Mouse (Mus musculus) inflammation-experienced regulatory T-cells, adult 6 months (primary cell): ENCODE results near the gene Rcan1. TPM values are rescaled to one million over a fixed set of nuclear protein-coding genes. Genes with fewer than 3 reads are reported as not detected.
"Not testable (repeated sequence)": the region's sequence is repeated elsewhere in the genome, so short reads cannot be mapped to it uniquely, and the experiment has no call there.

Source experiments
- ATAC-seq: one replicate; pipeline ENCODE4 v1.8.0; 2017
- polyA plus RNA-seq, 3 experiments: library from polyadenylated mRNA; unstranded; fragments of 100-300 nt; shearing (Covaris generic); gene quantifications; one replicate each; pipeline ENCODE4 v1.2.1; 2017

Rcan1 gene
- polyA plus RNA-seq, 3 experiments from 2014 or later: 1.8 to 3.3 (median 1.9) TPM

DNA sequence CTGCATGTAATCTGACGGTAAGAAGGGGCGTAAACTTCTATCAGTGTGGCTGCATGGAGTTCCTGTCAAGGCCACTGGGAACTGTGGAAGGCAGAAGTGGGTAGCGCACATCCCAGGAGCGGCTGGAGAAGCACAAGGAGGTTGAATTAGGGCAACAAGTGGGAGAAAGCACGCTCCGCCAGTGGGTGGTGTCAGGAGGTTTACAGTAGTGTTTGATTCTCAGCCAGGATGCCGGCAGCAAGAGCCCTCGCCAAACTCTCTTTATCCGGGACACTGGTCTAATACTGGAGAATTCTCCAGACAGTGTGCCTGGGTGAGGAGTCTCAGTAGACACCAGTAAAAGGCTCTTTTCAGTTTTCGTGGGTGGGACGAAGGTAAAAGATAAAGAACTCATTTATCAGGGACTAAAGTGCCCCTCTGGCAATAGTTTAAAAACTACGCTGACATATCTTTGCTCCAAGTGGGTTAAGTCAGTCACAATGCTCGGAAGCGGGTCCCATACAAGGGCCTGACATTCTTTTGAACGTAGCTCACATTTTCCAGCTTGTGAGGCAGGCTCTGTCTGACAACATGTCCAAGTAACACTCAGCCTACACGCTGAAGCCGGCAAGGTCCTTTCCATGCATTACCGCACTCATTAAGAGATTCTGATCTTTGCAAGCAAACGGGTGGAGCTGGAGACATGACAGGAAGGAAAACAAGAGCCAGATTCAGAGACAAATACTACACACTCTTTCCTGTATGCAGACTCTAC is 42.3 kb downstream of the Rcan1 start:
- ATAC-seq: no peak

DNA sequence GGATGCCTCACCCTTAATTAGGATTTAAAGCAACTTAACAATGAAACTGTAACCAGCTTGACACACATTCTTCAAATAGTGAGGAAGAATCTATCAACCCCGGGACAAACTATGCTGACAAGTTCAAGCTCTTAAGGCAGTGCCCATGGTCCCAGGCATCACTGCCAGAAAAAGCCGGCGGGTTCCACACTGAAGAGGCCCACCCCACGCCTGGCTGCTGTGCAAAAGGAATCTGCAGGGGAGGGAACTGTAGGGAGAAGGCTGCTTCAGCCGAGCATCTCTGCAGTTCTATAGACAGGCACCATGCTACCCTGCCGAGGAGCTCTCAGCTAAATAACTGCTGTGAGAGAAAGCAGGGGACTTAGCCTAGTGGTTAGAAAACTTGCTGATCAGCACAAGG is 44.0 kb downstream of the Rcan1 start:
- ATAC-seq: no peak

DNA sequence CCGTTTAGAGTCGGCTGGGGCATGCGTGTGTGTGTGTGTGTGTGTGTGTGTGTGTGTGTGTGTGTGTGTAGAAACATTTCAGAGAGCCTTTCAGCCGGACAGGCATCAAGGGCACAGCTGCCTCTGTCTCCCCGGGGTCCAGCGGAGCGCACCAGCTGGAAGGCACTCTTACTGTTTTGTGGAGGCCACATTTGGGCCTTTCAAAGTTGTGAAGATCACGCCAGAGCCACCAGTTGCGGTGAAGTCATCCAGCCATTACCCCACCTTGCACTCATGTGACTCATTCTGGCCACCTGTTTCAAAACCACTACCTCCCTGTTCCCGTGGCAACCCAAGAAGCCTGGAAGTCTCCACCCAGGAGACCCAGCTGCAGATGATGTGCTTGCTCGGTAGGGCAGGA is 44.8 kb downstream of the Rcan1 start:
- no peak for ATAC-seq

DNA sequence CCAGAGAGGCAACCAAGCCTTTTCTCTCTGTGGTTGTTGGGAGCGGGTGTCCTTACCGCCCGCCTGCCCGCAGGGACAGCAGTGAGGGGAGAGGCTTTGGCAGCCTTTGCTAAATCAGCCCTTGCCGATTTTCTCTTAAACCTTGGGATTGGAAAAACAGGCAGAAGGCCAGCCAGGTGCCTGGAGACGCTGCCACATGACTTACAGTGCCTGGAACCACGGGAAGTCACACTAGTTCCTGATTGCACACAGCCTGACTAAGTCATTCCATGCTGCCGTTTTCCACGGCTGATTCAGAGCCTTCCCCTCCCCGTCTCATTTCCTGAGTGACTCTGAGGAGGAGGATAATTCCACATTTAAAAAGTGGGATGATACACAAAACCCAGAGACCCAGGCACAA is 47.3 kb downstream of the Rcan1 start:
- ATAC-seq: no peak

DNA sequence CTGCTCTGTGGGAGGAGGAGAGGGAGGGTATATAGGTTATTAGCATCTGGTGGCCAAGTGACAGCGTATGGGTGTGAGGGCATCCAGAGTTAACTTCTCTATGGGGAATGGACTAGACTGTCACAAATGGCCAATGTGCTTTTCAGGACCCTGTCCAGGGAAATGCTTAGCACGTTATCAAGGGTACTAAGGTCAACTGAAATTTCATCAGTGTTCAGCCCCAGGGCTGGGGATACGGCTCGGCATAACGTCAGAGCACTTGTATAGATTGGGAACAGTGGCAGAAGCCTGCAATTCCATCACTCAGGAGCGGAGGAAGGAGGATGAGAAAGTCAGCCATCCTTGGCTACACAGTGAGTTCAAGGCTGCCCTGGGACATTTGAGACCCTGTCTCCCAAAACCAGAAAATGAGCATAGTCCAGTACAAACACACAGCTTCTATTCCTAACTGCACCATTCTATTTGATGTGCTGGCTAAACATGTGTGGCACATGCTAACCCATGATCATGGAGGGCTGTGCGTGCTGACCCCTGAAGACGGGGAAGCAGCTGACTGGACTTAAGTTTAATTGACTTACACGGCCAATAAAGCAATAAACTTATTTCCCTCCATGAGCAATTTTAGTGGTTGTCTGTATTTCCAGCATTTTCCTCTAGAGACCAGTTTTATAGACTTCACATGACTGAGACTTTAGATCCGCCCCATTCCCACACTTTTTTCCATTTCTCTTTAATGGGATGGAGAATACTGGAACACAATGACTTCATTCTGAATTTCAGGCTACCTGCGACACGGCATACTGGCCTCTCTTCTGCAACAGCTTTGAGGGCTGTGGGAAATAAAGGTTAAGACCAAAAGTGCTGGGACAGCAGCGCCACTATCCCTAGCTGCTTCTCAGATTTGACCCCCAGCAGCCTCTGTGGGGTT is 48.0 kb downstream of the Rcan1 start:
- ATAC-seq: no peak

DNA sequence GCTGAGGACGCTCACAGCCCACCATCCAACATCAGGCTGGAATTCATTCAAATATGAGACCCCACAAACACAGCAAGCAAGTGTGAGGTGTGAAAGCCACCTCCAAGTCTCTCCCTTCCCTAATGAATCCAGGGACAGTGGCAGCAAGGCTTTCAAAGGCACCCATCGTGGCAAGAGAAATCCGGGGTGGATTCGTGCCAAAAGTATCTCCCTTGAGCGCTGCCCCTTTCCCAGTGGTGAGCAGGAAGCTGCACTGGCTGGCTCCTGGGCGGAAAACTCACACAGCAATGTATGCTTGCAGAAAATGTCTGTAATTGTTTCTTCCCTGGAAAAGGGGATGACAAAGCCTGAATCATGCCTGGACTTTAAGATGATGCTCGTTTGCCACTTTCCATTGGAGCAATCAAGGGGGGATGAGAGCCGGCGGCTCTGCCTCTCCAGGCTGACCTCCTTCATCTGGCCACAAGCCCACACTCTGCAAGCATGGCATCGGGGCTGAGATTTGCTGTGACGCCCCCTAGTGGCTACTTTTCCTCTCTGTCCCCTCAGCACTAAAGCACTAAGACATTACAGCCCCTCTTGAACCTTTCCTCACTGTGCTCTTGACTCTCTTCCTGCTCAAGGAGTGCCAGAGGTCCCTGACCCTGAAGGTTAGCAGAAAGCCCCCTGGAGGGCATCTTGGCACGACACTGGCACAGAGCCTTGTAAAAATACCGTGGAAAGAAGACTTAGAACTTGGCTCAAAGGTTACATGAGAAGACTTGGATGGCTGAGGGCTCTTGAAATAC is 49.3 kb downstream of the Rcan1 start:
- ATAC-seq: no peak

DNA sequence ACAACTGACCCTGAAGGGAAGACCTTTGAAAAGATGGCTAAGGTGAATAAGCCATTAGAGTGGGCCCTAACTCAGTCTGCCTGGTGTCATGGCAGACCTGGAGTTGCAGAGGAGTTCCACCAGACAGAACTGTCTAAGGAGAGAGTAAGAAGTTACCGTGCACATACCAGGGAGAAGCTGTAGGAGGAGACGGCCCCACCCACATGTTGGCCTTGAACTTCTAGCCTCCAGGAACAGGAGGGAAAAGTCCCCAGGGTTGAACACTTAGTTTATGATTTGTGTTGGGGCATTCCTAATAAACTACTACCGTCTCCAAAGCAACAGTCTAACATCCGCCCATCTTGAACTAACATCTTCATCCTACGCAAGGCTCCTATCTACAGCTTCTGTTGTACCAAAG is 50.0 kb downstream of the Rcan1 start:
- no peak for ATAC-seq

DNA sequence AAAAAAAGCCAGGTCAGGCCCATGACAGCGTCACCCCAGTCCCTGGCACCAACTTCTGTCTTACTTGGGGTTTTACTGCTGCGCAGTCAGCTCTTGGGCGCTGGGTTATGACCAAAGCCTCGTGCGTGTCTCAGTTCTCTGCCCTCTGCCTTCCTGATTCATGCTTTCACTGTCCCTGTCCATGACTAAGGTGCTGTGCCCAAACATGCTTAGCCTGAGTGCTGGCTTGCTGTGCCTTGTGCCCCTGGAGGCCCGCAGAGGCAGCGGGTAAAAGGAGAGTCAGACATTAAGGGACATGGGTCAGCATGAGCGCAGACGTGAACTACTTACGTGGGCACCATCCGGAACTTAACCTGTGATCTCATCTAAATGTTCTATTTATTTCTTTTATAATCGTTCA is 51.6 kb downstream of the Rcan1 start:
- ATAC-seq: no peak

DNA sequence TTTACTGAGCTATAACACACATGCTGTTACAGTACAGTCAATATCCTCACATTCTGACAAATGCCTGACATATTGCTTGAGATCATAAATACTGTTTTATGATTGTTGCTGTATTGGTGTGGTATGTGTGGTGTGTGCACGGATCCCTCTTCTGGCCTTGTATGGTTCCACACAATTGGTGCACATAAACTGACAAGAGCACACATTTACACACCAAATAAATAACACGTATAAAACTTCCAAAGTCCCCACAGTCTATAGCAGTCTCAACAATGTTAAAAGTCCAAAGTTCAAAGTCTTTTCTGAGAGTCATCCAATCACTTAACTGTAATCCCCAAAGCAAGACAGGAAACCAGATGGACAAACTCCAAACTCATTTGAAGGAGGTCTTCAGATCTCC is 53.4 kb downstream of the Rcan1 start:
- ATAC-seq: no peak

DNA sequence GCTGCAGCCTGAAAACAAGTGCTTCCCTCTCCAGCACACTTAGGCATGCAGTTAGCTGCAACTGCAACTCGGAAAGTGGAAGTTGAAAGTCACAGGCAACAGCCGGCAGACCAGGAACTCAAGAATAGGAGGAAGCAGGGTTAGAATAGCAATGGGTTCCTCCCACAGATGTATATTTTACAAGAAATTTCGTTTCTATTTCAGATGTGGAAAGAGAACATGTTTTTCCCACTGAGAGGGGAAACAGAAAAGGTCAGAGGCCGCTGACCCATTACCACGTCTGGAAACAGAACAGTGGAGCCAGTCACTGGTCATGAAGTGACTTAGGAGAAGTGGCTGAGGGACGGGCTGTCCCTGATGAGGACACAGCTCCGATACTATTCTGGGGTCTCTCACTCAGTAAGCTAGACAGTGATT is 55.0 kb downstream of the Rcan1 start:
- ATAC-seq: no peak

DNA sequence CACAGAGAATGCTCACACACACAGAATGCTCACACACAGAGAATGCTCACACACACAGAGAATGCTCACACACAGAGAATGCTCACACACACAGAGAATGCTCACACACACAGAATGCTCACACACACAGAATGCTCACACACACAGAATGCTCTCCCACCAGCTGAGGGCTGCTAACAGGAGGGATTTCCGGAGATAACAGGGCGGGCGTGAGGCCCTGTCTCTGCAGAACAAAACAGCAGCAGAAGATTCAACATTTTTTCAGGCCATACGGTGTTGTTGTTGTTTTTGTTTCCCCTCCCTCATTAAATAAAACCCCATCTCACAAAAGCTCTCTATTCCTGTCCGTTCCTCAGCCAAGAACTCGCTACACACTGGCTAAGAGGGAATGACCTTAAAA is 55.6 kb downstream of the Rcan1 start:
- ATAC-seq: not testable (repeated sequence)

DNA sequence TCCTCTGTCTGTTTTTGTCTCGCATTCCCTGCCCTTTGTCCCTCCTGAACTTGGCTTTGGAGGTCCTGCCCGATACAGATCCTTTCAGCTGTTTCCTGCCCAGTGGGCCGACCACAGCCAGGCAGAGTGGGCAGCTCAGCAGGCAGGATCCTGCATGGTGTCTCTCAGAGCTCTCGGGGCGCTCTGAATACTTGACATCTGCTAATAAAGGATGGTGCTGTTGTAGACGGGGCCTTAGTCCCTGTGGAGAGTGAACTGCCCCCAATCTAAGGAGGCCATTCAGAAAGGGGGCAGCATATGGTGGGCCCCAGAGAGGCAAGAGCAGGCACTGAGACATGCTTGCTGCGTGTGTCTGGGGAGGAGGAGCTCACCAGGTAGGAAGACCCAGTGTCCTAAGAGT is 57.8 kb downstream of the Rcan1 start:
- no peak for ATAC-seq

DNA sequence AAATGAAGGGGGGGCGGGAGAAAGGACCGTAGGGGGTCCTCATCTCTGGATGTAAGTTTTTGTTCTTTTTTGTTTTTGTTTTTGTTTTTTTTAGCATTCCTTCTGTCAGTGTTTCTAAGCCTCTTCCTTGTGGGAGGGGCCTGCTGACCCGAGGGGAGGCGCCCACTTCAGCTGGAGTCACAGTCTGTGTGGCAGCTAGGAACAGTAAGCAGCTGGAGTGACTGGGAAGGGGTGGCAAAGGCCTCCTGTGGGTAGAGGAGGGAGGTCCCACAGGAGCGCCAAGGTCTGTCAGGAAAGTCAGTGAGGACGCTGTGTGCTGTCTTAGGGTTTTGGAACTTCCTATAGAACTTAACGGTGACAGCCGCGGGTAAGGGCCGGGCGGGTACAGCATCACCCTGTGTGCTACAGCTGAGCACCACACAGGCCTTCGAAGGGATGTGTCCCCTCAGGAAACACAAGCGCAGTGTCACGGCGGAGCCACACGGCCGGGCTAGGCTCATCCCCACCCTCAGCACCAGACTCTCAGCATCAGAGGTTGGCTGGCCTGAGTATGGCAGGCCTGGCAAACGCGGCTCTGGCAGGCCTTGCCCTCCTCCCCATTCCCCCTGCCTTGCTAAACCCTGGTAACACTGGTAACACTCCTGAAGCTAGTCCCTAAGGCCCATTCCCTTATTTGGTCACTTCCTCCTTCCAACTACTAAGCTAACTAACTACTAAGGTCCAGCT is 58.5 kb downstream of the Rcan1 start:
- ATAC-seq: no peak

DNA sequence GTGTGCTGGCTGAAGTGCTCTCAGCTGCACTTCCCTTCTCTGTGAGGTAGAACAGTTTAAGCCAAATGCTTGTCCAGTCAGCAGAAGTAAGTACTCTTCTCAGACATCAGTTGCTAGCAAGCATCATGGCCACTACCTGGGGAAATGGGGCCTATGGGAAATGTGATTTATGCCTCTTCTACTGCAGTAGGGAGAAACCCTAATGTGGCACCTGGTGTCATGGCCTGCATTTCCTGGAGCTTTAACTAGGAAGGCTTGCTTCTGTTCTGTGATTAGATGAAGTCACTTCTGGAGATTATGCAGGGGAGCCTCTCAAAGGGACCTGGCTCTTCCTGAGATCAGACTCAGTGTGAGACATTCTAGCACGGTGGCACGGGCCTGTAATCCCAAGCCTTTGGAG is 60.3 kb downstream of the Rcan1 start:
- no peak for ATAC-seq

DNA sequence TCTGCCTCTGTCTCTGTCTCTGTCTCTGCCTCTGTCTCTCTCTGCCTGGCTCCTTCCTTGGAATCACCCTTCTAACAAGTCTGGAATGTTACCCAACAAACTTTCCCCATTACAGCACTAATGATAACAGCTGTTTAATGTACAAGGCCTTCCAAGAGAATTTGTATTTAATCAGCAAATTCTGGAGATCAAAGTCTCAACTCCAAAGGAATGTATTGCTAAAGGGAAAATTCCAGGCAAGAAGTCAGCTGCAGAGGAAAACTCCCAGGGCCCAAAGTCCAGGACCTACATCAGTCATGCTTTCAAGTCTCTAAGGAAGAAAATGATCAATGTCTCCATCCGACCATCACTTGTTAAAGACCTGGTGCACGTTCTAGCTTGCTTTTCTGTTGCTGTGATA is 62.8 kb downstream of the Rcan1 start:
- no peak for ATAC-seq

DNA sequence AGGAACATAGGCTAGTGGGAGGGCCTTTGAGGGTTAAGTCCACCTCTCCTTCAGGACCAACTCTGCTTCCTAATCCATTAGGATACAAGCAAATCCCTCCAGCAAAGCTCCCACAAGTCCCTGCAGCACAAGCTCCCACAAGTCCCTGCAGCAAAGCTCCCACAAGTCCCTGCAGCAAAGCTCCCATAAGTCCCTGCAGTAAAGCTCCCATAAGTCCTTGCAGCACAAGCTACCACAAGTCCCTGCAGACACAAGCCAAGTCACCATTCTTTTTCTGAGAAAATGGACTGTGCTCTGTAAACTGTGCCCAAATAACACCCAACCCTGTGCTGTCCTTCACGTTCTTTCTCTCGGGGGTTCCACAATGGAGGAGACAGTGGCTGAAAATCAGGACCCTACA is 66.5 kb downstream of the Rcan1 start:
- ATAC-seq: no peak

DNA sequence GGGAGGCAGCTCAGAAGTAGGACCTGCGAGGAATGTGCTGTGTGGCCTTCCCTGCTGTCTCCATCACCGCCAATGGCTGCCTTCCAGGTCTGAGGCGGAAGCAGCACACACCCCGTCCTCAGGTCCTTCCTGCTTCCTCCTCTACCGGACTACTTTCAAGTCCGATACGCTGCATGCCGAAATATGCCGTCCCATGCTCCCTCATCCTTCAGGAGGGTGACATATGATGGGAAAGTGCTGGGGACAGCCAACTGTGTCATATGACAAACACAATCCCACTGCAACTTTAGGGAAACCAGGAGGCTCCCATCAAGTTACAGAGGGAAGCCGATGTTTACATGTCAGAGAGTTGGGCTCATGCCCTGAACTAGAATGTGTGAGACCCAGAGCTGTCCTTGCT is 67.6 kb downstream of the Rcan1 start:
- no peak for ATAC-seq

DNA sequence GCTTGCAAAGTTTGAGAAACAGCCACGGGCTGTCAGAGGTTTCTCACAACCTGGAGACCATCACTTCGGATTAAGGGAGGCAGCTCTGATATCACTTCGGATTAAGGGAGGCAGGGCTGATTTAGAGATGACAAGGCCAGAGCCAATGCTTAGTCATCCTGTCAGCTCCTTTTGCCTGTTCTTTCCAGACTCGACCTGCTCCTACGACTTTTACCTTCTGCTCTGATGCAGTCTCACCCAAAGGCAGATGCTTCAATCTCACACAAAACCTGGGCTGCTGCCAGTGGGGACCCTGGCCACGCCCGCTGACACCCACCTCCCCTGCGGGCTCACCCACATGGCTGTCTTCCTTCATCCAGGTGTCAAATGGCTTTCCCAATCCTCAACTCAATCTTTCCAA is 68.5 kb downstream of the Rcan1 start:
- no peak for ATAC-seq

DNA sequence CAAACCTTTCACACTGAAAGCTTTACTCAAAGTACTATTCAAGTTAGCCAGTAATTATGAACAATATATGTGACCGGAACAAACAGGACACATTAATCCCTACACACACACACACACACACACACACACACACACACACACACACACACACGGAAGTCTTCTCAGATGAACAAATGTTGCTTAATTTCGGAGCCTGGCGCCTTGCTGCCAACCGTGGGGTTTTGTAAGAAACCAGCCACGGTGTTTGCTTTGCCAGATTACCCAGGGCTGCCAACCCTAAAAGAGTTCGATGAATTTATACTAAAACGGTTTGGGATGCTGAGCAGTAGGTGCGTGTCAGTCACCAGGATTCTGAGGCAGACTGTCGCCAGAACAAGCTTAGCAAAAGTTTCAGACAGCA is 69.5 kb downstream of the Rcan1 start:
- ATAC-seq: no peak

DNA sequence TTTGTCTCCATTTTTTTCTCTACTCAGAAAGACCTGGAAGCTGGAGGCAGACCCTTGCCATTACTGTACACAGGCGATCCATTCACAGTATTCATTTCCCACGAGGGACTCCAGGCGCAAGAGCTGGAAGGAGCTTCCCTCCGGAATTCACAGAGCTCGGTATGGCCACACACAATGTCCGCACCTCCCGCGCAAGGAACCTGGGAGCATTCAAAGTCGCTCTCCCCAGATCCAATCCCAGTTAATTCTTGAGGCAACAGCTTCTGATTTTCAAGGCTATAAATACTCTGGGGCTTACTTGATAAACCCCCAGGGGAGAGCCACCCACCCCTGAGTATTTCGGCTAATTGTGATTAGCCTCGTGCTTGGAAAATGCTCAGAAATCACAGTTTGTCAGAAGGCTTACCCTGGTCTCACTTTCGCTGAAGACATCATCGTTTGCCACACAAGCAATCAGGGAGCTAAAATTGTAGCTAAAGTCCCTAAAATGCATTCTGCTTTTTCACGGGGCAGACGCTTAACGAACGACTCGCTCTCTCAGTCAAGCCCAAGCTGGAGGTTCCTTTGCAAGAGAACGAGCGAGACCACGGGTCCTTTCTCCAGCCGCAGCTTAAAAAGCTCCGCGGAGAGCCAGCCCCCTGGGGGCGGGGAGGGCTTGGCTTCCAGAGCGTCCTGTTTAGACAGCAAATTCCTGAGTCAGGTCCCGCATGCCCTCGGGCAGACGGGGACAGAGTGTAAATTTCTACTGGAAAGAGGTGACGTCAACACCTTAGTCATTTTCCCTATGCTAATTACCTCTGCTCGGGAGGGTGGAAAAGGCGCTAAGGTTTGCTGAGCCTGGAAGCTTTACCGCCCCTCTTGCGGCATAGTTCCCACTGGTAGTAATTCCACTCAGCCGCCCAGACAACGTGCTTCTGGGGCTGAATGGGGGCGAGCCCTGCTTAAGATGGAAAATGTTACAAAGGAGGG is 70.9 kb downstream of the Rcan1 start:
- ATAC-seq: peak; percentile 81

DNA sequence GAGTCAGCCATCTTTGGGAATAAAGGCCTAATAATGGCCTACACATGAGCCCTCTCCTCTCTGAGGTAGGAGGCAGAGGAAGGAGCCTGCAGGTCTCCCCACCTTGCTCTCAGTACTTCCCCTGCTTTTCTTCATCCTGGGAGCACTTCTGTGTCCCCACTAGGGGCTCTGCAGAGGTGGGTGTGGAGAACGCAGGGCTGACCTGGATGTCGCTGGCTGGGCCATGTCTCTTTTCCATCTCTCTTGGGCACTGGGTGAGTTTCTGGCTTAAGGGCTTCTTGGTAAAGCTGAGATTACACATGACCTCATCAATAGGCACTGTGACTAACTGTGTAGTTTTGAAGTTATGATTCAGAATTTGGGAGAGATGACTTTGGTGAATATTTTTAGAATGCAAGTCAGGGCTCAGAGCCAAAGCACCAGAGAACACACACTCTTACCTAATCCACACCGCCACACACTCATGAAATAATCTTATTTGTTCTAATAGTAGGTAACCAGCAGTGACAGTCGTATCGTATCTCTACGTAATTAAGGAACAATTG is 72.0 kb downstream of the Rcan1 start:
- ATAC-seq: no peak
